Mouse (Mus musculus): ENCODE results near the gene Asb15. TPM values are rescaled to one million over a fixed set of nuclear protein-coding genes. Genes with fewer than 3 reads are reported as not detected.

Gene Asb15
- total and polyA plus RNA-seq, 3 experiments: 31.0 to 69.9 (median 61.4) TPM

DNA sequence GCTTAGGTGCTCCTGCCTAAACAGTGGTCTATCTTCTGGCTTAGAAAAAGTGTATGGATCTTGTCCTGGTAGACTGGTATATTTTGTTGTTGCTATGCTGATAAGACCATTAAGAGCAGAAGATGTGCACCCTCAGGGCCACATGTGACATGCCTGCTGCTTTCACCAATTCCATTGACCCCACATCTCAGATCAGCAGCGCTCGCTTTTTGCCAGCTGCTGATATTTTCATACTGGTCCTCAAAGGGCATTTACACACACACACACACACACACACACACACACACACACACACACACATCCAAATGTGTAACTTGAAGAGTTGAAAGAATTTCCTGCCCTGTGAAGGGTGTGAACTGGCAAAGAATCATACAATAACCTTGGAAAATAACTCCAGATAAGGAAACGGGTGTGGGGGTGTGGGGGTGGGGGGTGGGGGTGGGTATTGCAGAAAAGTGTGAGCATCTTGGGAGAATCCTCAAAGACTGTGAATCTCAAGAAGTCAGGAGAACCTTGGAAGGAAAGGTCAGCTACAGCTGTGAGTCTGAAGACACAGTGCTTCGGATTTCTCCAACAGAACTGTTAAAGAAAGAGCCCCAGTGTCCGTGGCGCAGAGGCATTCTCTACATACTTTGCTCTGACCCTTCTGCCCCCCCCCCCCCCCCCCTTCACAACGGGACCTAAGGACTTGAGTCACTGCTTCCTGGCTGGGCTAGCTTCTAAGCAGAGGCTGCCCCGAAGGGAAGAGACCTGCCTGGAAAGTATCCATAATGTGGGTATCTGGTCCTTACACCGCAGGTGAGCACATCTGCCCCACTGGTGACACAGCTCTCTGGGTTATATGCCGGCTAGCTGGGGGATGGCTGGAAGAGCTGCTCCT is 57.7 kb downstream of the Asb15 start:
- Histone ChIP-seq H3K4me3 (peak overlapping the region; percentile 23; the same call in 1 of the 2 replicates), H3K27ac (peak overlapping the region; percentile 94), H3K4me1 (ENCODE audit: control insufficient read depth, insufficient read depth, low read length) (peaks cover 12% of the 10 kb centered on the region), H3K79me2 (replicated peaks; ENCODE audit: control insufficient read depth, insufficient read depth, low read length) (no peaks in the 10 kb centered on the region), H3K9ac (ENCODE audit: low read depth, low read length) (peak overlapping the region; percentile 65), H3K27me3 (ENCODE audit: control insufficient read depth, insufficient read depth, low read length) (no peaks in the 10 kb centered on the region), H3K36me3 (ENCODE audit: control insufficient read depth, insufficient read depth, low read length) (peaks cover 16% of the 10 kb centered on the region)
- 8% methylated on average over 10 of the region's 10 CpGs for WGBS
- no peak for TF ChIP-seq POLR2A (IDR thresholded peaks at IDR 0.05; ENCODE audit: insufficient read depth, low read depth, low read length)
- intact Hi-C loops (cut with DNase I): loop anchor here (1.0 kb wide), 1 partner anchor 14 kb away; no protein-coding TSS in a partner anchor
- peak; percentile 49 to 58 for DNase-seq

DNA sequence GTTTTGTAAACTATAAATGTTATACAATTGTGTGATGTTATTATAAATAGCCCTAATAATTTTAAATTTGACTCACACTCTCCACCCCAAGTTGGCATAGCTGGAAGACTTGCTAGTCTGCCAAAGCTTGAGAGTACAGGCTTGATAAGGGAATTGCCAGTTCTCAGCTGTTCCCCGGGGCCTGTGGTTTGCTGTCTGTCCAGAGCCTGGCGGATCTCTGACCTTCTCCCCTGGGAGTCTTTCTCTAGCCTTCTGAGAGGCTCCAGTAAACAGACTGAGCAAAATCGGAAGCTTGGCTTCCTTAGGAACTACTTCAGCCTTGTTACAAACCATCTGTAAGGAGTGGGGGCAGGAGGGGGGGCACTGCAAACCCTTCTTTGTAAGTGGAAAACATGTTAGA is 58.9 kb downstream of the Asb15 start:
- H3K27me3 ChIP-seq (ENCODE audit: control insufficient read depth, insufficient read depth, low read length): no peaks in the 10 kb centered on the region
- intact Hi-C loops (cut with DNase I): loop anchor here (1.0 kb wide), 1 partner anchor 16 kb away; no protein-coding TSS in a partner anchor
- peaks cover 16% of the 10 kb centered on the region for H3K36me3 ChIP-seq (ENCODE audit: control insufficient read depth, insufficient read depth, low read length)
- TF ChIP-seq POLR2A (IDR thresholded peaks at IDR 0.05; ENCODE audit: insufficient read depth, low read depth, low read length) (peak; percentile 64), EP300 (IDR thresholded peaks at IDR 0.05; ENCODE audit: insufficient read depth, low read depth, low read length) (peak; percentile 88), CTCF (IDR thresholded peaks at IDR 0.05) (no peak)
- H3K9ac ChIP-seq (ENCODE audit: low read depth, low read length): peak overlapping the region; percentile 67; the same call in 1 of the 2 replicates
- DNase-seq: peak; percentile 75 to 87
- WGBS: 2% methylated on average over 3 of the region's 3 CpGs
- H3K4me1 ChIP-seq (ENCODE audit: control insufficient read depth, insufficient read depth, low read length): peaks cover 12% of the 10 kb centered on the region
- H3K79me2 ChIP-seq (replicated peaks; ENCODE audit: control insufficient read depth, insufficient read depth, low read length): no peaks in the 10 kb centered on the region
- H3K4me3 ChIP-seq: peak overlapping the region; percentile 1; the same call in 1 of the 2 replicates
- H3K27ac ChIP-seq: peak overlapping the region; percentile 94

DNA sequence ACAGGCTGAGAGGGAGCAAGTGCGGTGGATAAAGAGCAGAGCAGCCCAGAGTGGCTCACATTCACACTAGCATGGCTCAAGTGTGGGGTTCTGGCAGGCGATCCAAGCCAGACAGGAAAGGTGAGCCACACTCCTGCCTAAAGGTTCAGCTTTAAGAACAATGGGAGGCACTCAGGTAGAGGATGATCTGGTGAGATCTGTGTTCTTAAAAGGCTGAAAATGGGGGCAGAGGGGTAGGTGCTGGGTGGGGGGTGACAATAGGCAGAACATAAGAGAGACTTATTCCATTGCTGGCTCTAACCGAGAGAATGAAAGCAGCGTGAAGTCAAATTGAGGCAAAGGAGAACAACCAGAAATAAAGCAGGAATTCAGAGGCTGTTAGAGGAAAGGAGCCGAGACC is 62.3 kb downstream of the Asb15 start:
- Histone ChIP-seq H3K36me3 (ENCODE audit: control insufficient read depth, insufficient read depth, low read length) (peaks cover 12% of the 10 kb centered on the region), H3K27me3 (ENCODE audit: control insufficient read depth, insufficient read depth, low read length) (no peaks in the 10 kb centered on the region), H3K4me3 (no peak overlapping the region), H3K4me1 (ENCODE audit: control insufficient read depth, insufficient read depth, low read length) (peaks cover 11% of the 10 kb centered on the region), H3K79me2 (replicated peaks; ENCODE audit: control insufficient read depth, insufficient read depth, low read length) (no peaks in the 10 kb centered on the region), H3K27ac (no peak overlapping the region), H3K9ac (ENCODE audit: low read depth, low read length) (no peak overlapping the region)
- TF ChIP-seq POLR2A (IDR thresholded peaks at IDR 0.05; ENCODE audit: insufficient read depth, low read depth, low read length): no peak
- TF ChIP-seq CTCF (IDR thresholded peaks at IDR 0.05): no peak
- no peak for TF ChIP-seq EP300 (IDR thresholded peaks at IDR 0.05; ENCODE audit: insufficient read depth, low read depth, low read length)
- intact Hi-C loops (cut with DNase I): no loop called here
- no peak for DNase-seq
- 86% methylated on average over 5 of the region's 5 CpGs for WGBS

DNA sequence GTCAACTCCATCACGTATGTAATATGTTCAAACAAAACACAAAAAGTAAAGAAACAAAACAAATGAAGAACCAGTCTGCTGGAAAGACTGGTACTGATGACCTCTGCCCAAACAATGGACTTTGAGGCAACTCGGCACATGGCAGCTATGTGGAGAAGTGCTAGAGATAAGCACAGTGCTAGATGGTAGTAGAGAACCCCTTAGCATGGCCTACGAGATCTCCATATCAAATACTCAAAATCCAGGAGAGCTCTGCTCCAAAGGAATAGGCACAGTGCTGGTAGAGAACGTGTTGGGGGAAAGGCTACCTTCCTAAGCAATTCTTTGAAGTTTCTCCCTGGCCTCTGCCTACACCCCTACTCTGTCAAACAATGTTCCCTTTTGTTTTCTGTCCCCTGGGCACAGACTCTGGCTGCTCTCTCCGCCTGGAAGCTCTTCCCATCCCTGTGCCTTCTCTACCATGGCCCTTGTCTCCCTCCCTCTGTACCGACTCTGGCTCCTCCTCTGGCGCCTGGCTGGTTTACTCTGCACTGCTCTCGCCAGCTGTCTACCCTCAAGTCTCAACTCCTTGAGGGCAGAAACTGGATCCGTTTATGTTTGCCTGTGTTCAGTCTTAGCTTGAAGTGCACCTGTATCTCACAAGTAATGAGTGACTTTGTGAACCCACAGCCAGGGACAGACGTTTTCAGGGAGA is 63.7 kb downstream of the Asb15 start:
- no peaks in the 10 kb centered on the region for H3K79me2 ChIP-seq (replicated peaks; ENCODE audit: control insufficient read depth, insufficient read depth, low read length)
- H3K4me1 ChIP-seq (ENCODE audit: control insufficient read depth, insufficient read depth, low read length): peaks cover 5% of the 10 kb centered on the region
- no peak for DNase-seq
- WGBS: 49% methylated on average over 10 of the region's 10 CpGs
- intact Hi-C loops (cut with DNase I): no loop called here
- H3K36me3 ChIP-seq (ENCODE audit: control insufficient read depth, insufficient read depth, low read length): peaks cover 8% of the 10 kb centered on the region
- TF ChIP-seq EP300 (IDR thresholded peaks at IDR 0.05; ENCODE audit: insufficient read depth, low read depth, low read length) (no peak), POLR2A (IDR thresholded peaks at IDR 0.05; ENCODE audit: insufficient read depth, low read depth, low read length) (no peak), CTCF (IDR thresholded peaks at IDR 0.05) (no peak)
- H3K9ac ChIP-seq (ENCODE audit: low read depth, low read length): no peak overlapping the region; the same call in 1 of the 2 replicates
- H3K27ac ChIP-seq: peak overlapping the region; percentile 28; the same call in 1 of the 2 replicates
- no peak overlapping the region for H3K4me3 ChIP-seq
- H3K27me3 ChIP-seq (ENCODE audit: control insufficient read depth, insufficient read depth, low read length): no peaks in the 10 kb centered on the region

DNA sequence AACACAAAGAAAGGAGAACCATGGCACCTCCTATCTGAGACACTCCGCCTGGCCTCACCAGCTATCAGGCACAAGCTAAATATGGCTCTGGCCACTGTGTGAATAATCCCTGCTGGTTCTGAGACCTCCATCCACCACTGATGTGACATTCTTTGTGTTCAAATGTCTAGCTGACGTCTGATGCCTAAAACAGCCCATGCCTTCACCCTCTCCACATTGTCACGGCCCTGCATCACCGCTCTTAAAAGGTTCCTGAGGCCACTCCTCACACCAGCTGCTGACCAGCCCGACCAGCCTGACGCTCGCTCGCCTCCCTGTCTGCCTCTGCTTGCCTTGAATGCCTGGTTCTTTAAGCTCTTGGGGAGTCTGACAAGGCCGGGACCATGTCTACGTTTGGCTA is 69.6 kb downstream of the Asb15 start, which contains the start of gene Lmod2:
Gene Lmod2 (plus strand): TSS at position 263 of the 400 bp plus-strand sequence.
- 56% methylated on average over 10 of the region's 10 CpGs for WGBS
- intact Hi-C loops (cut with DNase I): loop anchor here (5.0 kb wide), 1 partner anchor 55 kb away; no protein-coding TSS in a partner anchor
- Histone ChIP-seq H3K79me2 (replicated peaks; ENCODE audit: control insufficient read depth, insufficient read depth, low read length) (no peaks in the 10 kb centered on the region), H3K4me1 (ENCODE audit: control insufficient read depth, insufficient read depth, low read length) (peaks cover 8% of the 10 kb centered on the region), H3K4me3 (peak within 1 kb of the TSS; percentile 42), H3K36me3 (ENCODE audit: control insufficient read depth, insufficient read depth, low read length) (peaks cover 10% of the 10 kb centered on the region), H3K27ac (peak within 1 kb of the TSS; percentile 97), H3K9ac (ENCODE audit: low read depth, low read length) (peak within 1 kb of the TSS; percentile 77), H3K27me3 (ENCODE audit: control insufficient read depth, insufficient read depth, low read length) (no peaks in the 10 kb centered on the region)
- peak; percentile 76 to 85 for DNase-seq
- TF ChIP-seq CTCF (IDR thresholded peaks at IDR 0.05): peak; percentile 21
- peak; percentile 78; the same call in 1 of the 2 replicates for TF ChIP-seq EP300 (IDR thresholded peaks at IDR 0.05; ENCODE audit: insufficient read depth, low read depth, low read length)
- peak; percentile 98 for TF ChIP-seq POLR2A (IDR thresholded peaks at IDR 0.05; ENCODE audit: insufficient read depth, low read depth, low read length)
